15 mouse cellular contexts compared by ENCODE assay signal in genomic region chr10:26827315-26827714, GRCm38 (mm10).
DNase-seq lines count a peak whose midpoint lies in the region; ATAC-seq and TF ChIP-seq lines count a peak whose summit lies in the region.
"Had no signal": no experiment of that assay in that cellular context is flagged by ENCODE, and none has a peak within 500 bp of the region (broad histone marks: within the 10 kb centered on the region; RNA-seq: fewer than 3 reads in every experiment).

No protein-coding gene starts in this region.

- H3K4me3 ChIP-seq in embryonic facial prominence, embryonic 11.5 days (ENCODE audit: low read depth, low read length) = no peak overlapping the region
- H3K4me3 ChIP-seq in embryonic facial prominence, embryonic 10.5 days = no peak overlapping the region
- H3K4me3 ChIP-seq in CH12.LX (replicated peaks in 1 of 3; ENCODE audit: low read depth in 2 of 3, low read length in 2 of 3, poor library complexity in 1 of 3) = no peak overlapping the region
- H3K4me3 ChIP-seq in forebrain, embryonic 15.5 days = no peak overlapping the region
- no peak overlapping the region for H3K4me3 ChIP-seq in midbrain, embryonic 12.5 days
- no peak overlapping the region for H3K4me3 ChIP-seq in intestine, postnatal 0 days (ENCODE audit: low read depth, low read length)
- H3K4me3 ChIP-seq in left cerebral cortex, adult 2 months = no peak overlapping the region

- no peak overlapping the region for H3K9ac ChIP-seq in embryonic facial prominence, embryonic 11.5 days (replicated peaks; ENCODE audit: low read length)
- H3K9ac ChIP-seq in CH12.LX (ENCODE audit: insufficient read depth, low read depth) = no peak overlapping the region
- H3K9ac ChIP-seq in forebrain, embryonic 15.5 days (replicated peaks) = no peak overlapping the region
- H3K9ac ChIP-seq in midbrain, embryonic 12.5 days (replicated peaks) = no peak overlapping the region
- H3K9ac ChIP-seq in intestine, postnatal 0 days (ENCODE audit: low read depth, low read length) = no peak overlapping the region
- H3K9ac ChIP-seq: lung, embryonic 14.5 days had no signal

- H3K27ac ChIP-seq in embryonic facial prominence, embryonic 11.5 days (replicated peaks; ENCODE audit: low read depth, low read length) = no peak overlapping the region
- no peak overlapping the region for H3K27ac ChIP-seq in embryonic facial prominence, embryonic 10.5 days (replicated peaks)
- no peak overlapping the region for H3K27ac ChIP-seq in CH12.LX (ENCODE audit: insufficient read depth, low read depth)
- peak overlapping the region; percentile 84 for H3K27ac ChIP-seq in forebrain, embryonic 15.5 days (replicated peaks)
- H3K27ac ChIP-seq in midbrain, embryonic 12.5 days (replicated peaks) = peak overlapping the region; percentile 83
- H3K27ac ChIP-seq in intestine, postnatal 0 days (ENCODE audit: low read depth, low read length) = no peak overlapping the region; the same call in 1 of the 2 replicates
- H3K27ac ChIP-seq in left cerebral cortex, adult 2 months = no peak overlapping the region

- TF ChIP-seq EP300 in CH12.LX (IDR thresholded peaks at IDR 0.05; ENCODE audit: low read length) = no peak

- H3K79me2 ChIP-seq in CH12.LX (replicated peaks; ENCODE audit: control insufficient read depth, extremely low read depth, insufficient read depth, poor library complexity, severe bottlenecking) = no peaks in the 10 kb centered on the region

- no peak overlapping the region for H3K4me2 ChIP-seq in embryonic facial prominence, embryonic 11.5 days (ENCODE audit: low read depth, low read length)
- H3K4me2 ChIP-seq in CH12.LX (ENCODE audit: insufficient read depth, low read depth, poor library complexity, severe bottlenecking) = no peak overlapping the region
- H3K4me2 ChIP-seq in forebrain, embryonic 15.5 days (replicated peaks) = no peak overlapping the region
- no peak overlapping the region for H3K4me2 ChIP-seq in midbrain, embryonic 12.5 days (replicated peaks)
- no peak overlapping the region for H3K4me2 ChIP-seq in intestine, postnatal 0 days (replicated peaks; ENCODE audit: low read depth)

- intact Hi-C loops in left cerebral cortex, adult 2 months (cut with DNase I) = no loop called here

- no peaks in the 10 kb centered on the region for H3K9me3 ChIP-seq in embryonic facial prominence, embryonic 11.5 days (replicated peaks; ENCODE audit: control insufficient read depth, low read length)
- no peaks in the 10 kb centered on the region for H3K9me3 ChIP-seq in embryonic facial prominence, embryonic 10.5 days
- peaks cover 5% of the 10 kb centered on the region for H3K9me3 ChIP-seq in CH12.LX (replicated peaks; ENCODE audit: low read length)
- H3K9me3 ChIP-seq in forebrain, embryonic 15.5 days = no peaks in the 10 kb centered on the region
- H3K9me3 ChIP-seq in midbrain, embryonic 12.5 days = no peaks in the 10 kb centered on the region
- no peaks in the 10 kb centered on the region for H3K9me3 ChIP-seq in intestine, postnatal 0 days (ENCODE audit: control insufficient read depth)

- no peaks in the 10 kb centered on the region for H3K27me3 ChIP-seq in embryonic facial prominence, embryonic 11.5 days (ENCODE audit: control insufficient read depth, insufficient read depth, low read length)
- no peaks in the 10 kb centered on the region for H3K27me3 ChIP-seq in embryonic facial prominence, embryonic 10.5 days (replicated peaks; ENCODE audit: low read depth, poor library complexity, severe bottlenecking)
- no peaks in the 10 kb centered on the region for H3K27me3 ChIP-seq in CH12.LX (replicated peaks)
- H3K27me3 ChIP-seq in forebrain, embryonic 15.5 days = no peaks in the 10 kb centered on the region
- H3K27me3 ChIP-seq in midbrain, embryonic 12.5 days = no peaks in the 10 kb centered on the region
- no peaks in the 10 kb centered on the region for H3K27me3 ChIP-seq in intestine, postnatal 0 days (replicated peaks; ENCODE audit: control insufficient read depth, insufficient read depth, low read length)

- WGBS in embryonic facial prominence, embryonic 11.5 days = 19% methylated on average over 5 of the region's 5 CpGs
- 35% methylated on average over 5 of the region's 5 CpGs for WGBS in embryonic facial prominence, embryonic 10.5 days
- WGBS in forebrain, embryonic 15.5 days = 16% methylated on average over 5 of the region's 5 CpGs
- WGBS in midbrain, embryonic 12.5 days = 20% methylated on average over 5 of the region's 5 CpGs
- 44% methylated on average over 5 of the region's 5 CpGs for WGBS in intestine, postnatal 0 days

- dilution Hi-C loops in CH12.LX (cut with MboI; ENCODE audit: extremely low pct_ligation_motif_present, extremely low pct_unique_long_range_greater_than_20kb, low sequenced_read_pairs) = no loop called here

- no peak; the same call in 1 of the 2 replicates for ATAC-seq in embryonic facial prominence, embryonic 11.5 days (replicated peaks; ENCODE audit: insufficient number of reproducible peaks, low FRiP score, low TSS enrichment, low read depth)
- peak; percentile 86 for ATAC-seq in forebrain, embryonic 15.5 days (replicated peaks)
- ATAC-seq in midbrain, embryonic 12.5 days (ENCODE audit: low FRiP score, low read depth) = peak; percentile 87
- ATAC-seq in intestine, postnatal 0 days = no peak

- DNase-seq in embryonic facial prominence, embryonic 11.5 days (ENCODE audit: low spot score) = peak; percentile 19
- no peak for DNase-seq in embryonic facial prominence, embryonic 10.5 days (ENCODE audit: low spot score)
- DNase-seq in CH12.LX (ENCODE audit: extremely low read depth) = no peak
- DNase-seq in left cerebral cortex, adult 2 months (ENCODE audit: extremely low spot score in 1 of 2, low spot score in 2 of 2) = no peak
- no peak for DNase-seq in testis, postnatal 10 days (ENCODE audit: low spot score)
- DNase-seq: adrenal gland, postnatal 10 days; cerebellum, adult 11 months; heart, postnatal 10 days; kidney, adult 11 months; liver; lung, embryonic 14.5 days; thymus, adult 2 months had no signal

- TF ChIP-seq CTCF in CH12.LX (conservative IDR thresholded peaks at IDR 0.05 in 1 of 2, IDR thresholded peaks at IDR 0.05 in 1 of 2; ENCODE audit: low read depth in 2 of 2, low read length in 2 of 2) = no peak
- no peak for TF ChIP-seq CTCF in intestine, postnatal 0 days (IDR thresholded peaks at IDR 0.05; ENCODE audit: low read depth)
- no peak for TF ChIP-seq CTCF in left cerebral cortex, adult 2 months (IDR thresholded peaks at IDR 0.05)

- no peak for TF ChIP-seq POLR2A in CH12.LX (IDR thresholded peaks at IDR 0.05; ENCODE audit: low read depth, low read length)

- H3K36me3 ChIP-seq in embryonic facial prominence, embryonic 11.5 days (replicated peaks; ENCODE audit: control insufficient read depth, insufficient read depth, low read depth, low read length) = no peaks in the 10 kb centered on the region
- H3K36me3 ChIP-seq in embryonic facial prominence, embryonic 10.5 days (replicated peaks) = no peaks in the 10 kb centered on the region
- H3K36me3 ChIP-seq in CH12.LX (replicated peaks in 1 of 2; ENCODE audit: control insufficient read depth in 1 of 2, insufficient read depth in 1 of 2, low read length in 1 of 2) = no peaks in the 10 kb centered on the region
- no peaks in the 10 kb centered on the region for H3K36me3 ChIP-seq in forebrain, embryonic 15.5 days
- no peaks in the 10 kb centered on the region for H3K36me3 ChIP-seq in midbrain, embryonic 12.5 days
- H3K36me3 ChIP-seq in intestine, postnatal 0 days (ENCODE audit: control insufficient read depth, insufficient read depth) = no peaks in the 10 kb centered on the region

- in situ Hi-C loops in CH12.LX (cut with MboI; ENCODE audit: low pct_ligation_motif_present, low pct_unique_long_range_greater_than_20kb, low sequenced_read_pairs) = no loop called here

- no peaks in the 10 kb centered on the region for H3K4me1 ChIP-seq in embryonic facial prominence, embryonic 11.5 days (ENCODE audit: control insufficient read depth, insufficient read depth, low read length)
- H3K4me1 ChIP-seq in embryonic facial prominence, embryonic 10.5 days = peaks cover 14% of the 10 kb centered on the region; the same call in 1 of the 2 replicates
- peaks cover 4 to 23% of the 10 kb centered on the region in 2 experiments; a peak in 3 of 4 replicates for H3K4me1 ChIP-seq in CH12.LX (ENCODE audit: control insufficient read depth in 1 of 2, insufficient read depth in 2 of 2)
- H3K4me1 ChIP-seq in forebrain, embryonic 15.5 days = peaks cover 17% of the 10 kb centered on the region
- H3K4me1 ChIP-seq in midbrain, embryonic 12.5 days = peaks cover 33% of the 10 kb centered on the region
- 0 out of 2 replicates have a peak, but pooled peaks cover 6% of the 10 kb centered on the region for H3K4me1 ChIP-seq in intestine, postnatal 0 days (replicated peaks; ENCODE audit: control insufficient read depth, insufficient read depth, low read length)

- TF ChIP-seq RAD21 in CH12.LX (IDR thresholded peaks at IDR 0.05; ENCODE audit: low read depth, low read length) = no peak

TF ChIP-seq in CH12.LX, 34 proteins besides CTCF, POLR2A, EP300 and RAD21:
- peak; percentile 76; the same call in 1 of the 2 replicates for TF ChIP-seq ZNF384 (IDR thresholded peaks at IDR 0.05; ENCODE audit: low read depth, low read length)
- TF ChIP-seq MAFK (IDR thresholded peaks at IDR 0.05; ENCODE audit: insufficient replicate concordance, low read length) = no peak

Comparison
In these comparisons a context has a peak if more than half of its experiments do, and no peak if none do; other contexts are left out.
1. ATAC-seq: peak in forebrain, embryonic 15.5 days (single experiment) and midbrain, embryonic 12.5 days (single experiment); none in embryonic facial prominence, embryonic 11.5 days (single experiment) and intestine, postnatal 0 days (single experiment).
2. H3K27ac ChIP-seq: peak in forebrain, embryonic 15.5 days (single experiment) and midbrain, embryonic 12.5 days (single experiment); none in embryonic facial prominence, embryonic 11.5 days (single experiment), embryonic facial prominence, embryonic 10.5 days (single experiment), CH12.LX (single experiment), intestine, postnatal 0 days (single experiment) and left cerebral cortex, adult 2 months (single experiment).